Mouse (Mus musculus) forebrain, postnatal 0 days (tissue): ENCODE measurements at regions not wholly inside any gene's neighbourhood (a gene's known extent, or its start where the extent isn't known, plus 50 kb on each side); places are given as distances from the start of the nearest gene placed in this dataset.

Experiments
- ATAC-seq: fragments of 200-750 bp; cut with Nextera tagmentation; 2 replicates; pipeline ENCODE4 v1.8.0; 2017; ENCODE audit warnings: mild to moderate bottlenecking, moderate library complexity
- DNase-seq: peaks from one replicate; pipeline ENCODE4 v3.0.0-alpha.2; 2015
- H3K27ac ChIP-seq: fragments of 300-500 bp; sonication (generic); 2 replicates; pipeline ENCODE4 v1.5.1; 2014; ENCODE audit warnings: low read depth, mild to moderate bottlenecking, antibody characterized with exemption, low read length, moderate library complexity, mixed read lengths
- H3K27me3 ChIP-seq: fragments of 300-500 bp; sonication (generic); 2 replicates; pipeline ENCODE4 v1.6.1; 2014; ENCODE audit warnings: mild to moderate bottlenecking, low read length, mixed read lengths; ENCODE audit not compliant: insufficient read depth
- H3K36me3 ChIP-seq: fragments of 300-500 bp; sonication (generic); 2 replicates; pipeline ENCODE4 v1.6.1; 2014; ENCODE audit warnings: mild to moderate bottlenecking, moderate library complexity; ENCODE audit not compliant: insufficient read depth
- H3K4me1 ChIP-seq: fragments of 300-500 bp; sonication (generic); 2 replicates; pipeline ENCODE4 v1.6.1; 2014; ENCODE audit warnings: antibody characterized with exemption; ENCODE audit not compliant: insufficient read depth
- H3K4me2 ChIP-seq: fragments of 300-500 bp; sonication (generic); 2 replicates; pipeline ENCODE4 v1.6.1; 2014; ENCODE audit warnings: low read depth, mild to moderate bottlenecking, moderate library complexity
- H3K4me3 ChIP-seq: fragments of 300-500 bp; sonication (generic); 2 replicates; pipeline ENCODE4 v1.5.1; 2014; ENCODE audit warnings: low read depth, low read length, mixed read lengths
- H3K9ac ChIP-seq: fragments of 300-500 bp; sonication (generic); 2 replicates; pipeline ENCODE4 v1.6.1; 2014; ENCODE audit warnings: mild to moderate bottlenecking
- H3K9me3 ChIP-seq: fragments of 300-500 bp; sonication (generic); 2 replicates; pipeline ENCODE4 v1.6.1; 2016; ENCODE audit warnings: low read length
- CTCF ChIP-seq: sonication (generic); IDR thresholded peaks from 2 replicates; pipeline ENCODE4 v1.5.1; 2016; ENCODE audit warnings: antibody characterized with exemption, control low read depth, low read depth
- WGBS: fragments of 180-500 bp; shearing (Covaris S2); extraction: QIAGEN DNeasy Blood & Tissue Kit; methylation state at CpG from one replicate; pipeline ENCODE4 v1.1.7; 2014; 5-methylcytosine and 5-hydroxymethylcytosine counted together

DNA sequence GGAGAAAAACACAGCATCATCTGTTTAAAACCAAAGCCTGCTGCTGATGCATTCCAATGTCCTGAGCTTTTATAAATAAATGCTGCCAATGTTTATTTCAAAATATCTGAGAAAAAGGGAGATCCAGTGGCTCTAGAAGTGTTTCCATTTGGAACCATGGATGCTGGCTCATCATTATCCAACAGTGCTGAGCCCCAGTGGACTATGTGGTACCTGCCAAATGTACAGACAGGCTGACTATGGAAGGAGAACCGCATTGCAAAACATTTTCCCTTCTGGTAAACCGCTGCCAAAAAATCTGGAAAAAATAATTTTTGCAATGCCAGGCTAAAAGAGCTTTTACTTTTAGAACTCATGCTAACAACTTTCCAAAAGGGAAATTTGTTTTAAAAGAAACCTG lies 696.6 kb upstream of the Tbl1xr1 start:
- H3K27ac ChIP-seq, result no peak overlapping the region
- WGBS, result 78% methylated on average over 2 of the region's 2 CpGs
- DNase-seq, result no peak
- no peaks in the 10 kb centered on the region for H3K27me3 ChIP-seq
- no peaks in the 10 kb centered on the region for H3K36me3 ChIP-seq
- TF ChIP-seq CTCF, result no peak
- no peak for ATAC-seq
- H3K4me2 ChIP-seq, result no peak overlapping the region
- no peak overlapping the region for H3K4me3 ChIP-seq
- H3K4me1 ChIP-seq, result no peaks in the 10 kb centered on the region
- H3K9ac ChIP-seq, result no peak overlapping the region
- no peaks in the 10 kb centered on the region for H3K9me3 ChIP-seq

DNA sequence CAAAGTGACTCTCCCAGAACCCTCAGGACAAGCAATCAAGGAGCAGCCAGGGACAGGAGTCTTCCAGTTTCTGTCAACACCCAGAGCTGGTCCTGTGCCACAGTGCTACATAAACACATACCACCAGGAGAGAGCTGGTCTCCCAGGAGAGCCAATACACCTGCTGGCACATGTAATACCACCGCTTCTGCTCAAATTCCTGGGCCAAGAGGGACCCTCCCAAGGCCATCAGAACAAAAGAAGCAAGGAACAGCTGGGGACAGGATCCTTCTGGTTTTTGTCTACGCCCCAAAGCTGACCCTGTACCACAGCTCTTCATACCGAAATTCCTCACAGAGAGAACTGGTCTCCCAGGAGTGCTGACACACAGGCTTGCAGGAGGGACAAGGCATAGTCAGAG lies 695.4 kb upstream of the Tbl1xr1 start:
- H3K9me3 ChIP-seq, result no peaks in the 10 kb centered on the region
- no peak overlapping the region for H3K27ac ChIP-seq
- TF ChIP-seq CTCF, result no peak
- H3K36me3 ChIP-seq, result no peaks in the 10 kb centered on the region
- ATAC-seq (no peak), DNase-seq (no peak)
- WGBS, result 75% methylated on average over 3 of the region's 3 CpGs
- no peaks in the 10 kb centered on the region for H3K27me3 ChIP-seq
- H3K4me1 ChIP-seq, result no peaks in the 10 kb centered on the region
- H3K4me3 ChIP-seq, result no peak overlapping the region
- H3K4me2 ChIP-seq, result no peak overlapping the region
- H3K9ac ChIP-seq, result no peak overlapping the region

DNA sequence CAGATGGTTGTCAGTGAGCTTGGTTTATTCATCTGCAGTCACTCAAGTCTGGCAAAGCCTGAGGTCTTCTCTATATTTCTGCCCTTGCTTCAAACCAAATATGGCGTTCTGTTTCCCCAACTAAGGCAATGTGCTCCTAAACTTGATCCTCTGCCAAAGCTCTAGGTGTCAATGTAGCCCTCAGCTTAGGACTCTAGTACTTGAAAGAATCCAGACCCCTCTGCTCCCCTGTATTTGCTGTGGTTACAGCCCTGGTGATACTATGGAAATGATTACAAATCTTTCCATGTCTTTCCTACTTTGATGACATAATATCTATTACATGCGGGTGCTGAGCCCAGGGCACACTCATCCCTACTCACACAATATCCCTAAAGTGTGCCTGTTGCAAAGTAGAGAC lies 672.9 kb upstream of the Tbl1xr1 start:
- Histone ChIP-seq H3K4me2 (no peak overlapping the region), H3K27ac (no peak overlapping the region), H3K4me1 (no peaks in the 10 kb centered on the region), H3K36me3 (no peaks in the 10 kb centered on the region), H3K9ac (no peak overlapping the region), H3K4me3 (no peak overlapping the region), H3K9me3 (no peaks in the 10 kb centered on the region), H3K27me3 (no peaks in the 10 kb centered on the region)
- ATAC-seq (no peak), DNase-seq (no peak)
- 88% methylated on average over 2 of the region's 2 CpGs for WGBS
- TF ChIP-seq CTCF, result no peak

DNA sequence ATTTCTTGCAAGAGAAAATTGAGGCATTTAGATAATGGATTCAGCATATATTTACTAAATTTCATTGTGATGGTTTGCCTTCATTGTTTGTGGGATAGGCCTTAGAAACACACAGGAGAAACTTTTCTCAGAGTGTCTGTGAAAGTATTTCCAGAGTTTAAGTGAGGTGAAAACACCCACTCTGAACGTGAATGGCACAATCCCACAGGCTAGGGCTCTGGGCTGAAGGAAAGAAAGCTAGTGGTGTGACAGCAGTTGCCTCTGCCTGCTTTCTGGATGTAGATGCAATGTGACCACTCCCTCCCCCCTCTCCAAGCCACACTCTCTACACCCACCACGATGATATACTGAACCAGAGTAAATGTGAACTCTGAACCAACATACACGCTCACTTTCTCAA lies 672.4 kb upstream of the Tbl1xr1 start:
- H3K36me3 ChIP-seq, result no peaks in the 10 kb centered on the region
- ATAC-seq, result no peak
- DNase-seq, result no peak
- no peaks in the 10 kb centered on the region for H3K9me3 ChIP-seq
- no peak overlapping the region for H3K27ac ChIP-seq
- no peak overlapping the region for H3K4me2 ChIP-seq
- H3K9ac ChIP-seq, result no peak overlapping the region
- WGBS, result 71% methylated on average over 3 of the region's 3 CpGs
- H3K4me3 ChIP-seq, result no peak overlapping the region
- no peaks in the 10 kb centered on the region for H3K27me3 ChIP-seq
- no peaks in the 10 kb centered on the region for H3K4me1 ChIP-seq
- TF ChIP-seq CTCF, result no peak

DNA sequence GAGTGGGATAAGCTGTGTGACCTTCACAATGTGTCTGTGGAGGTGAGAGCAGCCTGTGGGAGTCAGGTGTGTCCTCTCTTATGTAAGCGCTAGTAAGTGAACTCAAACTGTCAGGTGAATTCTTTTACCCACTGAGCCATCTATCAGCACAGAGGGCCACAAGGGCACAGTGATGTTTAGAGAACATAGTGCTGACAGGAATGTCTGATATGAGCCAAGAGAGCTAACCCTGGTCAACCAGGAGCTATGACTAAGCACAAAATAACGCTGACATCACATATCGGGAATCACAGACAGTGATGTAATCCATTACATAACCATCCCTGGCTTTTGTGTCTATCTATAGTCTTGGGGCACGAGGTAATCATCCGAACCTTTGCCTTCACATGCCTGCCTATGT lies 669.4 kb upstream of the Tbl1xr1 start:
- ATAC-seq (no peak), DNase-seq (no peak)
- Histone ChIP-seq H3K4me1 (no peaks in the 10 kb centered on the region), H3K9me3 (no peaks in the 10 kb centered on the region), H3K27ac (no peak overlapping the region), H3K27me3 (no peaks in the 10 kb centered on the region), H3K4me2 (no peak overlapping the region), H3K4me3 (no peak overlapping the region), H3K9ac (no peak overlapping the region), H3K36me3 (no peaks in the 10 kb centered on the region)
- no peak for TF ChIP-seq CTCF
- 90% methylated on average over 5 of the region's 5 CpGs for WGBS

DNA sequence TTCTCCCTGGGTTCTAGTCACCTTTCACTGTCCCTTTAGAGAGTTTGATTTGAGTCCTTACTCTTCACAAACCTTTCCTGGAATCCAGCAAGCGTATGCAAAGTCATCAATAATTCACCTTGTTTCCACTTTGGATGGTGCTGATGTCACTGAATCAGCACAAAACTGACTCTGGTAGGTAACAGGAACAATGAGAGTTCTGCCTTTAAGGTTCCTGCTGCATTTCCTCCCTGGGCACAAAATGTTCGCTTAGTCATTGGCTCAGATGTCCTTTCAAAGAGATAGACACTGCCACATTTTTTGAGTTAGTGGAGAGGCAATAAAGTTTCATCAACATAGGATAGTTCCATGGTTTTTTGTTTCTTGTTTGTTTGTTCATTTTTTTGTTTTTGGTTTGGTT lies 664.4 kb upstream of the Tbl1xr1 start:
- 91% methylated on average over 2 of the region's 2 CpGs for WGBS
- no peak for DNase-seq
- Histone ChIP-seq H3K27me3 (no peaks in the 10 kb centered on the region), H3K27ac (no peak overlapping the region), H3K9me3 (no peaks in the 10 kb centered on the region), H3K36me3 (no peaks in the 10 kb centered on the region), H3K4me1 (no peaks in the 10 kb centered on the region), H3K4me3 (no peak overlapping the region), H3K9ac (no peak overlapping the region), H3K4me2 (no peak overlapping the region)
- TF ChIP-seq CTCF, result no peak
- ATAC-seq, result no peak

DNA sequence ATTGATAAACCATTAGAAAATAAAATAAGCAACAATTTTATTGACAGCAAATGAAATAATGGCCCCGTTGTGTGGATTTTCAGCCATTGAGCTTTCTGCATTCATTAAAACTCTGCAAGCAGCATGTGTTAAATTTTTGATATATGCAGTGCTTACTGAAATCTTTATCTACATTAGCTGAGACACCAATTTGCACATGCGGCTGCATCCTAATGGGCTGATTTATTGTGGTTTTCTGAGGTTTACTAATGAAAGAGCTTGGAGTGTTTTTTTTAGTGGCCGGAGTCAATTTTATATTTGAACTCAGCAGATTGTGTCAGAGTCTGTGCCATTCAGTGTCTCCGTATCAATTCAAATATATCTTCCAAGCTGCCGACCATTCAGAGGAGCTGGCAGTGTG lies 653.3 kb upstream of the Tbl1xr1 start:
- Histone ChIP-seq H3K27me3 (no peaks in the 10 kb centered on the region), H3K4me2 (no peak overlapping the region), H3K36me3 (no peaks in the 10 kb centered on the region), H3K9me3 (no peaks in the 10 kb centered on the region), H3K9ac (no peak overlapping the region), H3K4me1 (peaks cover 9% of the 10 kb centered on the region), H3K4me3 (no peak overlapping the region), H3K27ac (no peak overlapping the region)
- ATAC-seq, result no peak
- no peak for DNase-seq
- no peak for TF ChIP-seq CTCF
- 26% methylated on average over 5 of the region's 5 CpGs for WGBS

DNA sequence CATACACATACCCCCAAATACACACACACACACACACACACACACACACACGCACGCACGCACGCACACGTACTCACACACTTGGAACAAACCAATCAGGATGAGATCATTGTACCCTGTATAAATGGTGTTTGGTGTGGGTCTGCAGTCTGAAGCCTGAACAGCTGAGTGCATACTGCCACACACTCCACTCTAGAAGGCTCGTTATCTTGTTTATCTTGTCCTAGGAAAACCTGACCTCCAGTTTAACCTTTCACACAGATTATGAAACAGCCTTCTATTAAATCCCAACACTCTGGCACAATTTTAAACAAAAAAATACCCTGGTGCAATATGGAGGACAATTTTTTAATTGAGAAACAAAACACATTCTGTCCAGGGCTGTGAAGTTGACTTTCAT lies 649.9 kb upstream of the Tbl1xr1 start:
- no peak overlapping the region for H3K4me3 ChIP-seq
- no peaks in the 10 kb centered on the region for H3K9me3 ChIP-seq
- TF ChIP-seq CTCF, result no peak
- ATAC-seq (no peak), DNase-seq (no peak)
- H3K4me2 ChIP-seq, result no peak overlapping the region
- H3K9ac ChIP-seq, result no peak overlapping the region
- H3K27me3 ChIP-seq, result no peaks in the 10 kb centered on the region
- peaks cover 11% of the 10 kb centered on the region for H3K4me1 ChIP-seq
- WGBS, result 58% methylated on average over 6 of the region's 6 CpGs
- H3K27ac ChIP-seq, result no peak overlapping the region
- H3K36me3 ChIP-seq, result no peaks in the 10 kb centered on the region
